Mouse (Mus musculus): ENCODE measurements at regions not wholly inside any gene's neighbourhood (a gene's known extent, or its start where the extent isn't known, plus 50 kb on each side); places are given as distances from the start of the nearest gene placed in this dataset.

DNA sequence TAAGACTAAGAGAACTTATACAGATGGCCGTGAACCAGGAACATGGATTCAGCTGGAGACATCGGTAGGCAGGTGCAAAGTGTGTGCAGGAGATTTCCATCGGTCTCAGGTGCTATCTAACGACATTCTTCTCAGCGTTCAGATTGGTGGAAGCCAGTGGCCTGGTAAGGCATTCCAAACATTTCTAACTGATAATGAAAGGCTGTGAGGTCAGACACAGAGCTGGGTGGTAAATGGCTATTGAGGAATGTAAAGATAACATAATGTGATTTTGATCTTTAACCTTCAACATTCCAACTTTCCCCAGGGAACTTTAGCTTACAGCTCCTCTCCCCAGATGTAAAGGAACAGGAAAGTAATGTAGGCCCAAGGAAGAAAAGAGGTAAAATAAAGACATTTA, 151.2 kb upstream of the Xylt1 start:
- TF ChIP-seq EP300 (IDR thresholded peaks at IDR 0.05; ENCODE audit: low read depth) (no peak), CTCF (IDR thresholded peaks at IDR 0.05; ENCODE audit: low read depth) (no peak)
- WGBS (ENCODE audit: insufficient replicate concordance), result 46% methylated on average over 5 of the region's 5 CpGs
- Histone ChIP-seq H3K4me3 (ENCODE audit: insufficient read depth in 1 of 2, low read depth in 2 of 2, low read length in 2 of 2) (no peak overlapping the region), H3K36me3 (replicated peaks; ENCODE audit: control insufficient read depth, insufficient read depth, low read depth) (no peaks in the 10 kb centered on the region), H3K9ac (replicated peaks) (no peak overlapping the region), H3K9me3 (ENCODE audit: control insufficient read depth, low read length) (no peaks in the 10 kb centered on the region), H3K4me1 (replicated peaks; ENCODE audit: control insufficient read depth in 2 of 2, insufficient read depth in 2 of 2, low read length in 1 of 2) (no peaks in the 10 kb centered on the region), H3K27me3 (ENCODE audit: control insufficient read depth, insufficient read depth, low read length) (no peaks in the 10 kb centered on the region), H3K27ac (no peak overlapping the region), H3K4me2 (ENCODE audit: low read depth) (no peak overlapping the region)
- ATAC-seq (ENCODE audit: insufficient read depth), result no peak
- no peak for DNase-seq (ENCODE audit: low read depth in 3 of 3, low spot score in 3 of 3)

DNA sequence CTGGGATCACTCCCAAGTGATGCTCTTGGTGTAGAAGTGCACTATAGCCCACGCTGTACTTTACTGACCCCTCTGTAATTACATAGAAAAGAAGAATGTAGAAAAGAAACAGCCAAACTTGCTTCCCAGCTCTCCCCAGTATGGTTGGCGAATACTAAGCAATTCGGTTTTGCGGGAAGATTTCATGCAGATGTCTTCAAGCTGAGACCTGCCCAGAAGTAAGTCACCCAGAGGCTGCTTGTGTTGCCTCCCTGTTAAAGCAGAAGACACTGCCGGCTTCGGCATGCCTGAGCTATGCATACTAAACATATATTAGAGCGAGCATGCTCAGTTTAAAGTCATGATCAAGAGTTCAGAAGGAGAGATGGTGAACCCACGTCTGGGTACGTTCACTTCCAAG, 124.0 kb upstream of the Xylt1 start:
- Histone ChIP-seq H3K4me1 (replicated peaks; ENCODE audit: control insufficient read depth in 2 of 2, insufficient read depth in 2 of 2, low read length in 1 of 2) (no peaks in the 10 kb centered on the region), H3K36me3 (replicated peaks; ENCODE audit: control insufficient read depth, insufficient read depth, low read depth) (no peaks in the 10 kb centered on the region)

DNA sequence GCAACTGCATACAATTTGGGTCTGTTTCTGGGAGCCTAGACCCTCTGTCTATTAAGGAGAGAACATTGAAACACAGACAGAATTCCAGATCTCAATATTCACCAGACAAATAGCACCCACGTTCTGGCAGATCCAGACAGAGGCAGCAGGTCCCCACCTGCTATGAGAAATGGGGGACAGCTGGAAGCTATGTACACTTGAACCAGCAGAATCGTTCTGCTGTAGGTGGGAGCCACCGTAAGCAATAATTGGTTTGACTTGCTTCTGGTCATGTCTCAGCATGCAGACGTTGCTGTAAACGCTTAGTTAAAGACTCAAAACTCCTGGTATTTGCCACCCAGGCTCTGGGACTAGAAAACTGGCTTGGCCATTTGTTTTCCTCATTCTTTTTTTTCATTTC, 122.2 kb upstream of the Xylt1 start:
- H3K27ac ChIP-seq, result no peak overlapping the region
- DNase-seq (ENCODE audit: low read depth in 3 of 3, low spot score in 3 of 3) (no peak), ATAC-seq (ENCODE audit: insufficient read depth) (no peak)
- no peaks in the 10 kb centered on the region for H3K27me3 ChIP-seq (ENCODE audit: control insufficient read depth, insufficient read depth, low read length)
- H3K9ac ChIP-seq (replicated peaks), result no peak overlapping the region
- WGBS (ENCODE audit: insufficient replicate concordance), result 50% methylated on average over 5 of the region's 5 CpGs
- TF ChIP-seq EP300 (IDR thresholded peaks at IDR 0.05; ENCODE audit: low read depth) (no peak), CTCF (IDR thresholded peaks at IDR 0.05; ENCODE audit: low read depth) (no peak)
- no peak overlapping the region for H3K4me3 ChIP-seq (ENCODE audit: insufficient read depth in 1 of 2, low read depth in 2 of 2, low read length in 2 of 2)
- H3K36me3 ChIP-seq (replicated peaks; ENCODE audit: control insufficient read depth, insufficient read depth, low read depth), result no peaks in the 10 kb centered on the region
- H3K9me3 ChIP-seq (ENCODE audit: control insufficient read depth, low read length), result no peaks in the 10 kb centered on the region
- no peaks in the 10 kb centered on the region for H3K4me1 ChIP-seq (replicated peaks; ENCODE audit: control insufficient read depth in 2 of 2, insufficient read depth in 2 of 2, low read length in 1 of 2)
- H3K4me2 ChIP-seq (ENCODE audit: low read depth), result no peak overlapping the region

More for the DNA sequence above, 124.0 kb upstream of the Xylt1 start:
- DNase-seq (ENCODE audit: low read depth in 3 of 3, low spot score in 3 of 3) (no peak), ATAC-seq (ENCODE audit: insufficient read depth) (no peak)
- no peaks in the 10 kb centered on the region for H3K27me3 ChIP-seq (ENCODE audit: control insufficient read depth, insufficient read depth, low read length)
- WGBS (ENCODE audit: insufficient replicate concordance), result 70% methylated on average over 9 of the region's 9 CpGs
- no peaks in the 10 kb centered on the region for H3K9me3 ChIP-seq (ENCODE audit: control insufficient read depth, low read length)
- H3K27ac ChIP-seq, result no peak overlapping the region
- TF ChIP-seq CTCF (IDR thresholded peaks at IDR 0.05; ENCODE audit: low read depth) (no peak), EP300 (IDR thresholded peaks at IDR 0.05; ENCODE audit: low read depth) (no peak)
- H3K4me2 ChIP-seq (ENCODE audit: low read depth), result no peak overlapping the region
- H3K9ac ChIP-seq (replicated peaks), result no peak overlapping the region
- H3K4me3 ChIP-seq (ENCODE audit: insufficient read depth in 1 of 2, low read depth in 2 of 2, low read length in 2 of 2), result no peak overlapping the region

DNA sequence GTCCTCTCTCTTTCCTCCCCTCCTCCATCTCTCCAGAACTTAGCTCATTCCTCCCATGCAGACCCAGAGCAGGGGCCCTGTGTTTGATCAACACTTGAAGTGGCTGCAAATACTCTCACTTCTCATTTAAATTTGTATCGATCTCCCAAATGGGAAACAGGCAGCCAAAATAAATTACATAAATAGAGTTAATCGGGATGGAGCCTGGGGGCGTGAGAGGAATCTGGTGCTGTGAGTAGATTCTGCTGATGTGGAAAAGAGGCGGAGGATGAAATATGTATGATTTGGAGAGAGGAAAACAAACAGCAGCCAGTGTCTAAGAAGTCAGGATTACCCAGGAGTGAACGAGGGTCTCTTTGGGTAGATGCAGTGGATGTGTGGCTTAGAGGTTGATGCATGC, 121.6 kb upstream of the Xylt1 start:
- H3K27ac ChIP-seq, result no peak overlapping the region
- no peak for DNase-seq (ENCODE audit: low read depth in 3 of 3, low spot score in 3 of 3)
- no peaks in the 10 kb centered on the region for H3K4me1 ChIP-seq (replicated peaks; ENCODE audit: control insufficient read depth in 2 of 2, insufficient read depth in 2 of 2, low read length in 1 of 2)
- H3K9ac ChIP-seq (replicated peaks), result no peak overlapping the region
- TF ChIP-seq EP300 (IDR thresholded peaks at IDR 0.05; ENCODE audit: low read depth) (no peak), CTCF (IDR thresholded peaks at IDR 0.05; ENCODE audit: low read depth) (no peak)
- 53% methylated on average over 5 of the region's 5 CpGs for WGBS (ENCODE audit: insufficient replicate concordance)
- H3K9me3 ChIP-seq (ENCODE audit: control insufficient read depth, low read length), result no peaks in the 10 kb centered on the region
- no peak overlapping the region for H3K4me2 ChIP-seq (ENCODE audit: low read depth)
- H3K27me3 ChIP-seq (ENCODE audit: control insufficient read depth, insufficient read depth, low read length), result no peaks in the 10 kb centered on the region
- no peak for ATAC-seq (ENCODE audit: insufficient read depth)
- H3K36me3 ChIP-seq (replicated peaks; ENCODE audit: control insufficient read depth, insufficient read depth, low read depth), result no peaks in the 10 kb centered on the region
- H3K4me3 ChIP-seq (ENCODE audit: insufficient read depth in 1 of 2, low read depth in 2 of 2, low read length in 2 of 2), result no peak overlapping the region

- Histone ChIP-seq H3K36me3 (replicated peaks; ENCODE audit: control insufficient read depth, insufficient read depth, low read depth) (no peaks in the 10 kb centered on the region), H3K9me3 (ENCODE audit: control insufficient read depth, low read length) (no peaks in the 10 kb centered on the region), H3K9ac (replicated peaks) (no peak overlapping the region), H3K27me3 (ENCODE audit: control insufficient read depth, insufficient read depth, low read length) (no peaks in the 10 kb centered on the region), H3K4me1 (replicated peaks; ENCODE audit: control insufficient read depth in 2 of 2, insufficient read depth in 2 of 2, low read length in 1 of 2) (no peaks in the 10 kb centered on the region), H3K27ac (no peak overlapping the region), H3K4me2 (ENCODE audit: low read depth) (no peak overlapping the region), H3K4me3 (ENCODE audit: insufficient read depth in 1 of 2, low read depth in 2 of 2, low read length in 2 of 2) (no peak overlapping the region)
- TF ChIP-seq CTCF (IDR thresholded peaks at IDR 0.05; ENCODE audit: low read depth), result no peak
- TF ChIP-seq EP300 (IDR thresholded peaks at IDR 0.05; ENCODE audit: low read depth), result no peak
- DNase-seq (ENCODE audit: low read depth in 3 of 3, low spot score in 3 of 3), result no peak
- ATAC-seq (ENCODE audit: insufficient read depth), result no peak
- WGBS (ENCODE audit: insufficient replicate concordance), result 61% methylated on average over 6 of the region's 6 CpGs
Measured at GRCm38 (mm10) chr7:117259674-117260294, 121.0 kb upstream of the Xylt1 start.
